Mouse (Mus musculus): ENCODE data around the gene Dcpp3. TPM values are rescaled to one million over a fixed set of nuclear protein-coding genes. Genes with fewer than 3 reads are reported as not detected.

The Dcpp3 gene
- not detected in 2 replicates for polyA plus RNA-seq (2015; fragmentation: Nextera tagmentation; extraction: Ambion mirVana)

GRCm38 (mm10) chr17:23917158-23917557 lies at the start of gene Dcpp3:
Dcpp3 (plus strand) TSS chr17:23917458.

GRCm38 (mm10) chr17:23867756-23868155 lies 49.5 kb upstream of the Dcpp3 start, which contains the start of gene Prss21:
Prss21 (plus strand) TSS chr17:23868056.

GRCm38 (mm10) chr17:23880576-23880975 lies 36.7 kb upstream of the Dcpp3 start, which contains the start of the genes Dcpp1 and Dcpp2:
Dcpp1 (plus strand) TSS chr17:23880876.
Dcpp2 (plus strand) TSS chr17:23880880.

GRCm38 (mm10) chr17:23941372-23941771 lies 24.1 kb downstream of the Dcpp3 start, which contains the start of gene Sbp:
Sbp (plus strand) TSS chr17:23941672.

GRCm38 (mm10) chr17:23955174-23955573 lies 37.9 kb downstream of the Dcpp3 start, which contains the start of gene Sbpl:
Sbpl (minus strand) TSS chr17:23955274.

Other genes starting within 250 kb of the Dcpp3 start
- 43.1 and 43.5 TPM in 2 replicates for gene Hcfc1r1, start 243.9 kb upstream of the Dcpp3 start, polyA plus RNA-seq (2015; fragmentation: Nextera tagmentation; extraction: Ambion mirVana)
- gene Thoc6, start 243.6 kb upstream of the Dcpp3 start, polyA plus RNA-seq (2015; fragmentation: Nextera tagmentation; extraction: Ambion mirVana) = 21.1 and 22.3 TPM in 2 replicates
- gene Tnfrsf12a, start 240.0 kb upstream of the Dcpp3 start, polyA plus RNA-seq (2015; fragmentation: Nextera tagmentation; extraction: Ambion mirVana) = 3.4 and 4.0 TPM in 2 replicates
- 0.11 TPM in 1 of 2 replicates, not detected in the other for gene Cldn6, start 238.2 kb upstream of the Dcpp3 start, polyA plus RNA-seq (2015; fragmentation: Nextera tagmentation; extraction: Ambion mirVana)
- gene Cldn9, start 233.4 kb upstream of the Dcpp3 start, polyA plus RNA-seq (2015; fragmentation: Nextera tagmentation; extraction: Ambion mirVana) = 0.08 TPM in 2 replicates
- 0.11 TPM in 1 of 2 replicates, not detected in the other for gene 1520401A03Rik, start 194.7 kb upstream of the Dcpp3 start, polyA plus RNA-seq (2015; fragmentation: Nextera tagmentation; extraction: Ambion mirVana)
- gene Pkmyt1, start 191.1 kb upstream of the Dcpp3 start, polyA plus RNA-seq (2015; fragmentation: Nextera tagmentation; extraction: Ambion mirVana) = 37.2 and 39.2 TPM in 2 replicates
- gene Paqr4, start 176.6 kb upstream of the Dcpp3 start, polyA plus RNA-seq (2015; fragmentation: Nextera tagmentation; extraction: Ambion mirVana) = 10.5 and 12.2 TPM in 2 replicates
- gene Kremen2, start 171.6 kb upstream of the Dcpp3 start, polyA plus RNA-seq (2015; fragmentation: Nextera tagmentation; extraction: Ambion mirVana) = not detected in 2 replicates
- gene Flywch1, start 145.9 kb upstream of the Dcpp3 start, polyA plus RNA-seq (2015; fragmentation: Nextera tagmentation; extraction: Ambion mirVana) = 19.2 and 22.6 TPM in 2 replicates
- gene Flywch2, start 131.4 kb upstream of the Dcpp3 start, polyA plus RNA-seq (2015; fragmentation: Nextera tagmentation; extraction: Ambion mirVana) = 3.5 and 6.6 TPM in 2 replicates
- gene Srrm2, start 126.9 kb upstream of the Dcpp3 start, polyA plus RNA-seq (2015; fragmentation: Nextera tagmentation; extraction: Ambion mirVana) = 290 and 303 TPM in 2 replicates
- gene Elob, start 88.3 kb upstream of the Dcpp3 start, polyA plus RNA-seq (2015; fragmentation: Nextera tagmentation; extraction: Ambion mirVana) = 632 and 659 TPM in 2 replicates
- gene Prss33, start 81.4 kb upstream of the Dcpp3 start, polyA plus RNA-seq (2015; fragmentation: Nextera tagmentation; extraction: Ambion mirVana) = not detected in 2 replicates
- not detected in 2 replicates for gene Prss32, start 73.6 kb upstream of the Dcpp3 start, polyA plus RNA-seq (2015; fragmentation: Nextera tagmentation; extraction: Ambion mirVana)
- not detected in 2 replicates for gene Prss41, start 73.3 kb upstream of the Dcpp3 start, polyA plus RNA-seq (2015; fragmentation: Nextera tagmentation; extraction: Ambion mirVana)
- not detected in 2 replicates for gene Prss21, start 49.4 kb upstream of the Dcpp3 start, polyA plus RNA-seq (2015; fragmentation: Nextera tagmentation; extraction: Ambion mirVana)
- not detected in 2 replicates for gene Dcpp1, start 36.6 kb upstream of the Dcpp3 start, polyA plus RNA-seq (2015; fragmentation: Nextera tagmentation; extraction: Ambion mirVana)
- not detected in 2 replicates for gene Dcpp2, start 36.6 kb upstream of the Dcpp3 start, polyA plus RNA-seq (2015; fragmentation: Nextera tagmentation; extraction: Ambion mirVana)
- gene Sbp, start 24.2 kb downstream of the Dcpp3 start, polyA plus RNA-seq (2015; fragmentation: Nextera tagmentation; extraction: Ambion mirVana) = not detected in 2 replicates
- not detected in 2 replicates for gene Sbpl, start 37.8 kb downstream of the Dcpp3 start, polyA plus RNA-seq (2015; fragmentation: Nextera tagmentation; extraction: Ambion mirVana)
- 0.20 and 0.36 TPM in 2 replicates for gene Prss30, start 63.1 kb downstream of the Dcpp3 start, polyA plus RNA-seq (2015; fragmentation: Nextera tagmentation; extraction: Ambion mirVana)
- gene Prss22, start 80.6 kb downstream of the Dcpp3 start, polyA plus RNA-seq (2015; fragmentation: Nextera tagmentation; extraction: Ambion mirVana) = not detected in 2 replicates
- gene Prss27, start 120.7 kb downstream of the Dcpp3 start, polyA plus RNA-seq (2015; fragmentation: Nextera tagmentation; extraction: Ambion mirVana) = not detected in 2 replicates
- 16.6 and 18.2 TPM in 2 replicates for gene Kctd5, start 156.0 kb downstream of the Dcpp3 start, polyA plus RNA-seq (2015; fragmentation: Nextera tagmentation; extraction: Ambion mirVana)
- gene Pdpk1, start 233.5 kb downstream of the Dcpp3 start, polyA plus RNA-seq (2015; fragmentation: Nextera tagmentation; extraction: Ambion mirVana) = 27.5 and 31.2 TPM in 2 replicates
- 31.1 and 32.9 TPM in 2 replicates for gene Amdhd2, start 246.3 kb downstream of the Dcpp3 start, polyA plus RNA-seq (2015; fragmentation: Nextera tagmentation; extraction: Ambion mirVana)

Measured in spleen, postnatal 0 days (tissue).